9 mouse cellular contexts compared by ENCODE assay signal in the genomic region with DNA sequence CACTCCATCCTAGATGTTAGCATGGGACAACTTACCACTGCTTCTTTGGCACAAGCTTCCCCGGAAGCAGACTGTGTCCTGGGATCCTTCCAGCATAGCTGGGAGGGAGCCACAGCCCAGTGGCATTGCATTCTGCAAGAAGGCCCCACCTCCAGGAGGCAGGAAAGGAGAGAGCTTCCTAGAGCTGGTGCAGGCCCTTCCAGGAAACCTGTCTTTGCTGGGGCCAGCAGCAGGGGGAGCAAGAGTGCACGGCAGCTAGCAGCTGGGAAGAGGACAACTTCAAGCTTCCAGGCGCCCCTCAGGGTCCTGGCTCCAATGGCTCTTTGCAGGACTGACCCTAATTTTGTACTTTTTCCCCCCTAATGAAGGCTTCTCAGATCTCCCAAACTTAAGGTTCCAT.
A peak's percentile ranks its signal among the peaks of the same experiment; 100 is the strongest.
DNase-seq lines count a peak whose midpoint lies in the region; ATAC-seq and TF ChIP-seq lines count a peak whose summit lies in the region.
"Had no signal": no experiment of that assay in that cellular context is flagged by ENCODE, and none has a peak within 500 bp of the region (broad histone marks: within the 10 kb centered on the region; RNA-seq: fewer than 3 reads in every experiment).

No protein-coding gene starts in this region.

- no peak overlapping the region for H3K9ac ChIP-seq in hindbrain, postnatal 0 days (replicated peaks; ENCODE audit: low read length)
- H3K9ac ChIP-seq in hindbrain, embryonic 12.5 days = no peak overlapping the region
- H3K9ac ChIP-seq: embryonic facial prominence, embryonic 15.5 days; limb, embryonic 12.5 days had no signal

- no peaks in the 10 kb centered on the region for H3K9me3 ChIP-seq in hindbrain, postnatal 0 days (ENCODE audit: low read length)
- H3K9me3 ChIP-seq in hindbrain, embryonic 12.5 days (replicated peaks) = peaks cover 7% of the 10 kb centered on the region; the same call in 1 of the 2 replicates
- H3K9me3 ChIP-seq in E14TG2a.4 (ENCODE audit: low read length) = peaks cover 11% of the 10 kb centered on the region
- H3K9me3 ChIP-seq: embryonic facial prominence, embryonic 15.5 days had no signal

- H3K4me3 ChIP-seq in hindbrain, postnatal 0 days (ENCODE audit: low read length) = no peak overlapping the region
- no peak overlapping the region for H3K4me3 ChIP-seq in hindbrain, embryonic 12.5 days
- H3K4me3 ChIP-seq in E14TG2a.4 (replicated peaks; ENCODE audit: low read length) = no peak overlapping the region
- H3K4me3 ChIP-seq: embryonic facial prominence, embryonic 15.5 days; limb, embryonic 12.5 days had no signal

- H3K4me2 ChIP-seq in hindbrain, postnatal 0 days (ENCODE audit: low read depth, low read length) = no peak overlapping the region
- H3K4me2 ChIP-seq in hindbrain, embryonic 12.5 days (replicated peaks) = no peak overlapping the region
- H3K4me2 ChIP-seq: embryonic facial prominence, embryonic 15.5 days; limb, embryonic 12.5 days had no signal

- TF ChIP-seq CTCF in hindbrain, postnatal 0 days (IDR thresholded peaks at IDR 0.05; ENCODE audit: low read depth) = peak; percentile 62
- peak; percentile 41 for TF ChIP-seq CTCF in E14TG2a.4 (conservative IDR thresholded peaks at IDR 0.05; ENCODE audit: low read length)

- DNase-seq in hindbrain, postnatal 0 days (ENCODE audit: low spot score) = peak; percentile 39
- DNase-seq in MN1 (ENCODE audit: low spot score) = peak; percentile 22
- DNase-seq in frontal cortex, postnatal 25 days (ENCODE audit: low spot score in 2 of 2) = peak; percentile 21 to 22
- peak; percentile 11 for DNase-seq in lung, postnatal 25 days (ENCODE audit: low spot score)
- DNase-seq in spleen, postnatal 36 days (ENCODE audit: low spot score in 2 of 2) = no peak

- ATAC-seq in hindbrain, postnatal 0 days = peak; percentile 38; the same call in 1 of the 2 replicates
- no peak for ATAC-seq in hindbrain, embryonic 12.5 days (ENCODE audit: low FRiP score)

- 30% methylated on average over 3 of the region's 3 CpGs for whole genome bisulfite sequencing in hindbrain, postnatal 0 days
- WGBS in hindbrain, embryonic 12.5 days = 29% methylated on average over 3 of the region's 3 CpGs

- H3K36me3 ChIP-seq in hindbrain, postnatal 0 days (ENCODE audit: insufficient read depth, low read length) = no peaks in the 10 kb centered on the region
- no peaks in the 10 kb centered on the region for H3K36me3 ChIP-seq in hindbrain, embryonic 12.5 days
- H3K36me3 ChIP-seq in E14TG2a.4 (ENCODE audit: insufficient read depth, low read length) = no peaks in the 10 kb centered on the region
- H3K36me3 ChIP-seq: embryonic facial prominence, embryonic 15.5 days; limb, embryonic 12.5 days had no signal

- H3K27me3 ChIP-seq in hindbrain, postnatal 0 days (ENCODE audit: insufficient read depth, low read length) = no peaks in the 10 kb centered on the region
- no peaks in the 10 kb centered on the region for H3K27me3 ChIP-seq in hindbrain, embryonic 12.5 days
- no peaks in the 10 kb centered on the region for H3K27me3 ChIP-seq in E14TG2a.4 (ENCODE audit: insufficient read depth, low read length)
- H3K27me3 ChIP-seq: embryonic facial prominence, embryonic 15.5 days had no signal

- H3K27ac ChIP-seq in hindbrain, postnatal 0 days = no peak overlapping the region
- no peak overlapping the region for H3K27ac ChIP-seq in hindbrain, embryonic 12.5 days
- H3K27ac ChIP-seq: embryonic facial prominence, embryonic 15.5 days; limb, embryonic 12.5 days had no signal

- no peaks in the 10 kb centered on the region for H3K4me1 ChIP-seq in hindbrain, postnatal 0 days (ENCODE audit: insufficient read depth, low read length)
- no peaks in the 10 kb centered on the region for H3K4me1 ChIP-seq in hindbrain, embryonic 12.5 days
- no peaks in the 10 kb centered on the region for H3K4me1 ChIP-seq in E14TG2a.4 (replicated peaks; ENCODE audit: low read depth, low read length)

Comparison
In these comparisons a context has a peak if more than half of its experiments do, and no peak if none do; other contexts are left out.
1. DNase-seq: peak in hindbrain, postnatal 0 days (single experiment), MN1 (single experiment), frontal cortex, postnatal 25 days (2 of 2) and lung, postnatal 25 days (single experiment); none in spleen, postnatal 36 days (0 of 2).